Mouse (Mus musculus) mature B cell (primary cell): Measurements from ENCODE around the gene Abca14.

Source experiments
- in situ Hi-C: fragments of 300-500 bp; cut with MboI; formaldehyde crosslinking; loops from 2 replicates; pipeline ENCODE4 v1.14.3; 2019

Abca14 gene

DNA sequence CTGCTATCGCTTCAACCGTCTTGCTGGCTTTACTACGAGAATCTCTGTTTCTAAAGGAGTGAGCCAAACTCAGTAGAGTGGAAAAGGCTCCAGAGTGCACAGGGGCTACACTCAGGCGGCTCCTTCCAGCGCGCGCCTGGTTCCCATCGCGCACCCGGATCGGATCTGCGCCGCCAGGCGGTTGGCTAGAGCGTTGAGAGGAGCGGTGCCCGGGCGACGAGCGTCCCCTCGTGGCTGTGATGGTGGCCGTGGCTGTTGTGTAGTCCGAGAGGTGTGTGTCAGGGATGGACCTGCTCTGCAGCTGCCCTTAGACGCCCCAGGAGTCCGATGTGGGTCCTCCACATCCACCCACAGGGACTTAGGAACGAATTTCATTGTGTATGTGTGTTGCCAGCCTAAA lies at the start of gene Abca14:
Abca14 (plus strand) TSS at position 173 of the 400 bp plus-strand sequence.
- in situ Hi-C loops, result no loop called here

DNA sequence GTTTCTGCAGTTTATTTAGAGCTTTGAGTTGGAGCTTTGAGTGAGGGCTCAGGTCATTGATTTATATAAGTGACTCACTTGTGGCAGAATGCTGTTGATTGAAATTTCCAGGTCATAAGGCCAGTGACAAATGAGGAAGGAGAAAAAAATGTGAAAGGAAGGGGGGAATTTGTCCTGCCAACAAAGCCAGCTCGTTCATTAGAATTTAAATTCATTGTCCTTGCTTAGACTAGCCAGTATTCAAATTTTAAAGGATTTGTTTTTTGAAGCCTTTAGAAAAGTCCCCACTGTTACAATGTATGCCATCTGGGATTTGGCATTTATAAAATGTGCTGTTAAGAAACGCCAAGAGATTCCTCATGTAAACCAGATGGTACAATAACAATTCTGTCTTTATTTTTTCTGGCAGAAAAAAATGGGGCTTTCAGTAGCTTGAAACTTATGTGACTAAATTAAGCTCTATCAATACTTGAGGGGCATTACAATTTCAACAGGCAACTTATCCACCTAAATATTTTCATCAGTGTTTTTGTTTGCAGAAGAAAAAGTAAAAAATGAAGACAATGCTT lies 46.8 kb upstream of the Abca14 start:
- in situ Hi-C loops, result no loop called here

DNA sequence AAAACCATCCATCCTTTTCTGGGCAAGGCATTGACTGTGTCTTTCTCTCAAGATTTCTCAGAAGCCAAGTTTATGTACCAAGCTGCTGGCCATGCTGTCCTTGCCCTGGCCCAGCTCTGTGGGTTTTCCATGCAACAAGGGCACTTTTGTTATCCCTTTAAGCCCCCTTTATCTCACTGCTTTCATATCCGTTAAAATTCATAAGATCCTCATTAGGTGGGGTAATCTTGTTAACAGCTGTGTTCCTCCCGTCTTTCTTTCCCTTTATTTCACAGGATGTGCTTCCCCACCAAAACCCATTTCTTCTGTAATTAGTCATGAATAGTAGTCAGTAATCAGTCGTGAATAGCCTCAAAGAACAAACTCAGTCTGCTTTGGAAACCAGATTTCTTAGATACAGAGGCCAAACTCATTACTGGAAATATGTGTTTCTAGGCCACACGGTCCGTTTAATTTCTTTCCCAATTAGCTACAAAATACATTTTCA lies 46.1 kb upstream of the Abca14 start:
- in situ Hi-C loops, result no loop called here

DNA sequence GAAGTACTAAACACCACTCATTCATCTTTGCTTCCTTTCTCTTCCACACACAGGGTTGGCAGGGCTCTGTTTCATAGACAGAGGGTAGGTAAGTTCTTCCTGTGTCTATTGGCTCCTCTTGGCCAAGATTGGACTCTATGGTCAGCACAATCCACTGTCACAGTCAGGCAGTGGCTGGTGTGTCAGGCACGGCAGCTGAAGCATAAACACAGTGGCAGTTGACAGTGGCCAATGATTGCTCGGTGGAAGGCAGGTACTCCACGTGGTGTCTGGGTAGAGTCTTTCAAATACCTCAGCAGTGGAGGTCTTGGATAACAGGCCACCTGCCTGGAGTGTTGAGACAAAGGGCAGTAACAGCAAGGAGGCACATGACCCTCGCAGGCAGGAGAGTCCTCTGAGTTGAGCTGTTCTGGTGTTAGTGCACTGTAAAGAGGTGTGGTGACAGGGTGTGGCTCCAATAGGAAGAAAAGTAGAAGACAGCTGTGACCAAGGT lies 45.6 kb upstream of the Abca14 start:
- in situ Hi-C loops, result no loop called here

DNA sequence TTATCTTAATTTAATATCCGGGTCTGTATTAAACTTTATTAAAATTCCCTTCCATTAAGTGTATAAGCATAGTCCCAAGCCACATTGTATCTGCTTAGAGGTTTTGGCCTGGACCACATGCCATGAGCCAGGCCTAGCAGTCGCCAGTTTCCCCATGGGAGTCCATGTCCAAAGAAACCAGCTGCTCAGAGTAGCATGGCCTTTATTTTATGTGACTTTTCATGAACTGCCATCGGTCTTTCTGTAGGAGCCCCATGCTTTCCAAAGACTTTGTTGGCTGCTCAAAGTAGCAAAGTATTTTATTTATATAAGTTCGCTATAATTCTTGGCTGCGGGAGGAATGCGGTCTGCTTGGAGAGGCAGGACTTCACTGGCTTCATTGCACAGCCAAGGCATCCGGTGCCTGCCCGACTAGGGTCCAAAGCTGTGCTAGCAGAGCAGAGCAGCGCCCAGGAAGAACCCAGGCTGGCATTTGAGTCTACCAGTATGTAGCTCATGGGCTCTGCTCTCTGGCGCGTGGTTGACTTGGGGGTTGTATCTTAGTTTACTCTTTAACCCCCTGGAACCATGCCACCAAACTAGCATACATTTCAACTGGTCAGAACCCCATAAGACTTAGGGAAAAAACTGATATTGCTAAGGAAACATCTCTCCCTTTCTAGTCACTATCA lies 40.0 kb upstream of the Abca14 start:
- in situ Hi-C loops, result no loop called here

DNA sequence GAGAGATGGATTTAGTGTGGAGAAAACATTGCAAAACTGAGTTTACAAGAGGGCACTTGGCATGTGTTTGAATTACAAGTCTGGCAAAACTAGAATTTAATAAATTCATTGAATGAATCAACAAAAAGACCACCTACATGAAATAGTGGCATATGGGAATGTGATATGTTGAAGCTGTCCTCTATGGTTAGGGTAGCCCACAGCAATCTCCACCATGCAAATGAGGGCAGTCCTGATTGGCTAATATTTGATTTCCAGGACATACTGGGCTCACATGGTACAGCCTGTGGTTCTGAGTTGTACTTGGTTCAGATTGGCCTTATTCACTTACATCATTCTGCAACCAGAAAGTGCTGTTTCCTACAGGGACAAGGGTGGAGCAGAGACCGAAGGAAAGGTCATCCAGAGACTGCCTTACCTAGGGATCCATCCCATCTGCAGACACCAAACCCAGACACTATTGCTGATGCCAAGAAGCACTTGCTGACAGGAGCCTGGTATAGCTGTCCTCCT lies 31.5 kb upstream of the Abca14 start:
- in situ Hi-C loops, result no loop called here

DNA sequence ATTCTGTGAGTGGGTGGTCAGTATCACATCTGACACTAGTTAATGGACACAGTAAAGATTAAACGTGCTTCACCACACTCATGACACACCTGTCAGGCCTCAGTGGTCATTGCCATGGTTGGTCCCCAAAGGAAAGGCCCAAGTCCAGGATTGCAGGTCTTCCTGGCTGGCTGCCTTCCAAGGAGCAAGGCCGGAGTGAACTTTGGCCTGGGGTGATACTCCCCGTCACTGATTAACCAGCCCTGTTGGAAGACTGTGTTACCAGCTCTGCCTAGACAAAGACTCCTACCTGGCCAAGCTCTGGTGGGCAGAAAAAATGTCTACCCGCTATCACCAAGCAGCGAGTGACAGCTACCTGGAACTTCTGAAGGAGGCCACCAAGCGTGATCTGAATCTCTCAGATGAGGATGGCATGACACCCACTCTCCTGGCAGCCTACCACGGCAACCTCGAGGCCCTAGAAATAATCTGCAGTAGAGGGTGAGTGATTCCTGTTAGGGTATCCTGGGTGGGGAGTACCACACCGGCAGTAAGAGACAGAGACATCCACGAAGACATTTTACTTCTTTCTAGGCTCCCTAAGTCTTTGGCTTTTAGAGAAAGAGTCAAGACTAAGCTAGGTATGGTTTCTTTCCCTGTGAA lies 30.0 kb upstream of the Abca14 start, which contains the start of gene Anks4b:
Anks4b (plus strand) TSS at position 256 of the 642 bp plus-strand sequence.
- in situ Hi-C loops, result no loop called here

DNA sequence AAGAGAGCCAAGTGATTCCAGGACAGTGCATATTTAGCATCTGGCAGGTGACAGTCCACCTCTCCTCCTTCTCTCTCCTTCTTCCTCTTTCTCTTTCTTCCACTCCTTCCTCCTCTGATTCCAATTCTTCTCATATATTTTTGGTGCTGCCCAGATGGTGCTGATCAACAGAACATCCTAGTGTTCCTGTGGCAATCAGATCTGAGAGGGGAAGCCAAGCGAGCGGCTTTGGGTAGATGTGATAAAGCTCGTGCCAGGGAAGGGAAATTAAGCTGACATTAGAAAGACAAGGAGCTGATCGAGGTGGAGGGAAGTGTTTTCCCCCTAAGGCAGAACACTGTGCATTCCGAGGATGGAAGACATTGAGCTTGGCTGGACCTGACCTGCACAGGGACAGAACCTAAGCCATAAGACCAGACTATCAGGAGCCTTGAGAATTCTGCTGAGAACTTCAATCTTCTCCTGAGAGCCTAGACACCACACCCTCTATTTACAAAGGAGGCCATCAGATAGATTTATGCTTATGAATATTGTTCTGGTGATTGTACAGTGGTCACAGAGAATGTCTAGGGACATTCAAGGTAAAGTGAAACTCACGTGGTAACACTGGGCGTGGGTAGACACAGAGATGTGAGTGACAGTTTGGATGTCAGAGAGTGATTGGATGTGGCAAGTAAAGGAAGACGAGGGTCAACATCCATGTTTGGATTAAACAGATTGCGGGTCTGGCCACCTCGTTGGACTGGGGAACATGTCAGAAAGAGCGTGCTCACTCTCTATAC lies 28.8 kb upstream of the Abca14 start:
- in situ Hi-C loops, result no loop called here

DNA sequence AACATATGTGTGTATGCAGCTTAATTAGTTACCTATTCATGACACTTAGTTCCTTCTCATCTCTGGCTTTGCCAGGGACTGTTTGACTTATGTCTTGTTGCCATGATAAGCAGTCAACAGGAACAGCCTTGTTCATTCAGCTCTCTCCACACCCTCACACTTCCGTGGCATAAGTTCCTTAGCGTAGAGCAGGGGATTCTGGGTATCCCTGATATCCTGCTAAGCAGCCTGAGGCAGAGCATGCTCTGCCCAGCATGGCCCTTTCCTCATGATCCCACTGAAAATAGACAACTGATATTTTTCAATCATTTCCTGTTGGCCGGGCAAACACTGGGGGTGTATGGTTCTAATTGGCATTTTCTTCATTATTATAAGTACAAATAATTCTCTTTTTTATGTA lies 26.1 kb upstream of the Abca14 start:
- in situ Hi-C loops, result no loop called here

DNA sequence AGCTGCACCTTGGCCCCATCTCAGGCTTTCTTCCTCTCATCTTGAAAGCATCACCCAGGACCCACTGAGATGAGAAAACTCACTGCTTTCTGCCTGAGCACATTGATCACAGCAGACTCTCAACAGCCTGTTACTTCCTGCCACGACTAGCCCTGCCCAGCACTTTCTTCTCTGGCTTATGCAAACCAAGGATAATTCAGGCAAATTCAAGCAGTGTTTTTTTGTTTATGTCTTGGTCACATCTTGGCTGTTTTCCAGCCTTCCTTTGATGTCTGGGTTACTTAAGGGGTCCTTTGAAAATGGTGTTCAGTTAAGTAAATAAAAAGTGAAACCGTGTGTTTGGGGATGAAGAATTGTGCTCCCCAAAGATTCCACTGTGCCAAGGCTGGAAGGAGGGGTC lies 24.8 kb upstream of the Abca14 start:
- in situ Hi-C loops, result no loop called here

DNA sequence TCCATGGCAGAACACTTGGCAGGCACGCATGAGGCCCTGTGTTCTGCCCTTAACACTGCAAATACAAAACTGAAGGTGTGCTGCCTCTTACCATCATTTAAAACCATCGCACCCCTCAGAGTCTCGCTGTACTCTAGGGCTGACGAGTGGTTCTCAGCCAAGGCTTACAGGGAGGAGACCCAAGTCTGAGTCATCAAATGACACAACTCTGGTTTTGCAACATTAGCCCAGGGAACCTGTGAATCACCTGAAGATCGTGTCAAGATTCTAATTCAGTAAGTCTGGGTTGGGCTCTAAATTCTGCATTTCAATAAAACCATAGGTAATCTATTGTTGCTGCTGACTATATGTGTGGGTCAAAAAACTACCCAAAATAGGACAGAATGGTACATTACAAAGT lies 23.2 kb upstream of the Abca14 start:
- in situ Hi-C loops, result no loop called here

DNA sequence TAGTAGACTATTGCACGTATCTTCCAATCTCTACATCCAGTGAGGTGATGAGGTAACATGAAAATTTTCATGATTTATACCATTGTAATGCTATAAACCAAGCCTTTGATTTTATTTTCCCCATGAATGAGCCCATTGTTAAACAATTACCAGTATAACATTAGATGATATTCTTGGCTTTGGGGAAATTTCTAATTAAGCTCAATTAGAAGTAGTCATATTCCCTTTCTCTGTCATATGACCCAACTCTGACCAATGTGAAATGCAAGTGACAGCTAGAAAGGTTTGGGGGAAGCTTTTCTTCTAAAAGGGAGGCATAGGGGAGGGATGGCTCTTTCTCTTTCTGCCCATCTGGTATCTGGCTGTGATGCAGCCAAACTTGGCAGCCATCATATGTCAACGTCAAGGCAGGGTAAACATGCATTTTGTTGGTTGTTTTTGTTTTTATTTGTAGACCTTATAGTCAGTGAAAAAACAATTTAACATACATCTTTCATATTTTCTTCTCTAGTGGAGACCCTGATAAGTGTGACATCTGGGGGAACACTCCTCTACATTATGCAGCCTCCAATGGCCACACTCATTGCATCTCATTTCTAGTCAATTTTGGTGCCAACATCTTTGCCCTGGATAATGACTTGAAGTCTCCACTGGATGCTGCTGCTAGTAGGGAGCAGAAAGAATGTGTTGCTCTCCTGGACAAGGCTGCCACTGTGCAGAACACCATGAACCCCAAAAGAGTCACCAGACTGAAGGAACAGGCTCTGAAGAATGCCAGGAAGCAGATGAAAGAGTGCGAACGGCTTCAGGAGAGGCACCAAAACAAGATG lies 22.1 kb upstream of the Abca14 start:
- in situ Hi-C loops, result no loop called here

DNA sequence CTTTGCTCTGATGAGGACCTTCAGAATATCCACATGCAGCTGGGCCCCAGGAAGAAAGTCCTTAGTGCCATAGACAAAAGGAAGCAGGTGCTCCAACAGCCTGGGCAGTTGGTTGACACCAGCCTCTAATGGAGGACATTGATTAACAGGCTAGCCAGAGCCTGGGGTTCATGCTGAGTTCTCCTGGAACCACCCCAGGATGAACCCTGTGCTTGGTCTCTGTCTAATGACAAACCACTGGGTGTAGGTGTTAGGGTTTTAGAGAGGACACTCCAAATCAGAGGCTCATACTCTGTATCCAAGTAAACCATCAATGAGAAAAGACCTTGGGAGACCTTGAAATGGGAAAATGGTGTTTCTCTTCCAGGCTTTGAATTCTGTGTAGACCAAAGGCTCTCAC lies 20.9 kb upstream of the Abca14 start:
- in situ Hi-C loops, result no loop called here

DNA sequence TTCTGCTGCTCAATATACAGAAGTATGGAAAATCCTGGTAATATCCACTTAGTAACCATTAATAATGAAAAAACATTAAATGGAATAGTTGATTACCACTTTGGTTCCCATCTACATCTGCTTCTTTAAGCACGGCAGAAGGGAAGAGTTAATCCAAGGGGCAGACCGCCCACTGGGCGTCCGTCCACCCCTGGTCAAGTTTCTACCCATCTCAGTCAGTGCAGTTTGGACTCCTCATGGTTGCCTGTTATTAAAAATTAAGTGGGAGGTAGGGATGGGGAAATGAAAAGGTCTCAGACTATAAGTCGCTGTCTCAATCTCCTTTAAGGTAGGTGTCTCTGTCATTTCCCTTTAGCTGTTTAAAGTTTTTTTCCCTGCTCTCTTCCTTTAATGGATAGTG lies 14.8 kb upstream of the Abca14 start:
- in situ Hi-C loops, result no loop called here

DNA sequence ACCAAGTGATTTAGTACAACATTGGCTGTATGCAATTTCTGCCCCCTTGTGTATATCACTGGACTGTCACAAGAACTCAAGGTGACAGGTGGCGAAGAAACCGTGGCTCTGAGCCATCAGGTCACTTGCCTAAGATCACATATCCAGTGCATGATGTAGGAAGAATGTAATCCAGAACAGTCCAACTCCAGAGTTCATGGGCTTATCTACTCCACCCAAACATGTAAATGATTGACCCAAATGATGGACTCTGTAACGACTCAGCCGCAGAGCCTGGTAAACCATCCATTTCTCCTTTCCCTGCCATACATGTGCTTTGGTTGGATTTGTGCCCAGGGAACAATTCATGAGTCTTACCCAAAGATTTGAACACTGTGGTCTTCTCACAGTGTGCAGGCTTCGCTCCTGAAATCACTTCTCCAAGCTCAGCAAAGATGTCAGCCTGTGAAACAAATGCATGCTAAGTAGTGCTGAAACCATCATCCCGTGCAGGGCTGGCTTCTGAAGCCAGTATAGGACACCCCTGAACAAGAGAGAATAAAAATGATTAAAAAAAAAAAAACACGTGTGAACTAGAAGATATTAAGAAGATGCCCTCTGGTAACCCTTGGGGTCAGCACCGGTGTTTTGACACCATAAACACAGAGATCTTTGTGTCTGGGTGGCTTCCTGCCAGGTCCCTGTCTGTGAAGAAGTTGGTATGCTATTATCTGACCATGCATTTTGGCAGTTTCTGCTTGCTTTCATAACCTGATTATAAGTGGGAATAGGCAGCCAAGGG lies 14.2 kb upstream of the Abca14 start:
- in situ Hi-C loops, result no loop called here

DNA sequence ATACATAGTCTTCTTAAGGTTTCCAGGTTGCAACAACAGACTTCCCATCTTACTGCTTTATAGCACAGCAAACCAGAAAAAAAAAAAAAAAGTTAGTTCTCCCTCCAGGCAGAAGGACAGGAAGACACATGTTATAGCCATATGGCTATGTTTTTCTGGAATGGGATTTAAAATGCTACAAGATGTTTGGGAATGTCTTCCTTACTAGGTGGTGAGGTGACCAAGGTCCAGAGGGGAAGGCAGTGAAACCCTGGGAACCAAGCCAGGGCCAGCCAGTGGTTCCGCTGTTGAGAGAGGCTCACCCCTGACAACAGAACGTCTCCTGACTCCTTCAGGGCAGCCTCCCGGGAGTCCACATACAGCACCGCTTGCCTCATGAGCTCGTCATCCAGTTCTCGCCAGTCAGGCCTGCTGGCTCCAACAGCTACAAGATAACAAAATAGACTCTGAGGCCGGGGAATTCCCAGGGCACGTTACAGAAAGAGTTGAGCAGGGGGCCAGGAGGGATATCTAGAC lies 13.6 kb upstream of the Abca14 start:
- in situ Hi-C loops, result no loop called here

DNA sequence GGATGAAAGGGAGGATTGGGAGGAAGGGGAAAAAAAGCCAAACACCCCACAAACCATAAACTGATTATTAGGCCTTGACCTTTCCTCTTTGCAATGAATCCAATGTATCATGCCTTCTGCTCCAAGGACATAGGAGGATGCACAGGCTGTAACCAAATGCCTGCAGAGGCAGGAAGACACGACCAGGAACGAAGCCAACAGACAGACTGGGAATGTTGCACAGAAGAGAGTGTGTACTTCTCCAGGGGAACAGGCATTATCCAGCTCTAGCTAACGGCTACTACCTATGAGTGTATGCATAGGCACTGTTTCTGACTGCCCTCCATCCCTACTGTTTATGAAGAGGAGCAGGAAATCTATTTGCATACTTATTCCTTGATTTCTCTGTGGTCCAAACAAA lies 11.6 kb upstream of the Abca14 start:
- in situ Hi-C loops, result no loop called here

DNA sequence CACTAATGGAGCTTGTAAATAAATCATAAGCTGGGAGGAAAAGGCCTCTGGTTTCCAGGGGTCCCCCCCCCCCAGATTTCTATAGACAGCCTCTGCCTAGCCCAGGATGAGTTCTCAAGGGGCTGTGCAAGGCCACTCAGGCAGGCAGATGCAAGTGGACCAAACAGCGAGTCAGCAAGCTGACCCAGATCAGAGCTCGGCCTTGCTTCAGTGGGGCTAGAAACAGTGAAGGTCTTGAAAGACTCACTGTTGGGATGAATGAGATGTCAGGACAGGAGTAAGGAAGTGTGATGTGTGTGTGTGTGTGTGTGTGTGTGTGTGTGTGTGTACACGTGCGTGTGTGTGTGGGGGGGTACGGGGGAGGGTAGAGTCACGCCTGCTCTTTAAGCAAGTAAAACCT lies 10.9 kb upstream of the Abca14 start:
- in situ Hi-C loops, result no loop called here

DNA sequence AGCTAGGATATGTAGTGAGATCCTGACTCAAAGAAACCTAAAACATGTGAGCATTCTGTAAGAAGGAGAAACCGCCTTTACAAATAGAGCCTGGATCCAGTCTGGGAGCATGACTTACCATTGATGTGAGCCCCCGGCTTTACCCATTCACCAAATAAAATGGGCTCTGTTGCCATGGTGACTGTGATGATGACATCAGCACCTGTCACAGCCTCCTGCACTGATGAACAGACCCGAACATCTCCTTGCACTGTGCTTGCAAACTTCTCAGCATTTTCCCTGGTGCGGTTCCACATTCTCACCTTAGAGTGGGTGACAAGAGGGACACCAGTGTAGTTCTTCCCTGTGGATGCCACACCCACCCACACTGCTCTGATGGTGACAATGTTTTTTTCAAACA lies 8.6 kb upstream of the Abca14 start:
- in situ Hi-C loops, result no loop called here

DNA sequence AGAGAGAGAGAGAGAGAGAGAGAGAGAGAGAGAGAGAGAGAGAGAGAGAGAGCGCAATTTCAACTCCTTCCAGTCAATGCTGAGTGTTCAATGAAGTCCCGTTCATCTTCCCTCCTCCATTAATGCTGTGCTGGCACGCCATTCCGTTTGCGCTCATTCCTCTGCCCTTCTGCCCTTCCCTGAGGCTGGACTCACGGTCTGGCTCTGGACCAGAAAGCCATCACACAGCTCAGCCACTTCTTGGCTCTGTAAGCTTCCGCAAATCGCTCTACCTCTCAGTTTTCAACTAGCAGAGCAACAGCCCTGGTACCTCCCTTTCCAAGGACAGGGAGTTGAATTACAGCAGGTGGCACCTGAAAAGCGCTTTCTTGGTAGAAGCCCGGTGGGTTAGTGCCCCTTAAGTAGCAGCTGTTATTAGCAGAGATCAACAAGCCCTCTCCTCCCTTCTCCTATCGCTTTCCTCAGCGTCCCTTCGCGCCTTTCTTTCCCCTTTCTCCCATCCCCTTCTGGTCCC lies 2.5 kb upstream of the Abca14 start:
- in situ Hi-C loops, result no loop called here
